Mouse (Mus musculus) CH12.LX (cell line): ENCODE results near the gene Fancc.

ENCODE experiments used
- BHLHE40 ChIP-seq: IDR thresholded peaks from 2 replicates; pipeline ENCODE4 v1.6.1; 2011; ENCODE audit warnings: mild to moderate bottlenecking, low read depth, low read length, improper control_type of control experiment
- CTCF ChIP-seq, 2 experiments: IDR thresholded peaks in 1 of 2; conservative IDR thresholded peaks in 1 of 2; 2 replicates each; pipeline ENCODE4 v1.5.1; 2011 to 2012; ENCODE audit warnings: low read depth in 2 of 2, low read length in 2 of 2, improper control_type of control experiment in 1 of 2, inconsistent platforms in 1 of 2, mild to moderate bottlenecking in 1 of 2, moderate library complexity in 1 of 2
- ELF1 ChIP-seq: IDR thresholded peaks from 2 replicates; pipeline ENCODE4 v1.6.1; 2014; ENCODE audit warnings: low read depth, mild to moderate bottlenecking, inconsistent platforms, low read length, improper control_type of control experiment
- EP300 ChIP-seq: IDR thresholded peaks from 2 replicates; pipeline ENCODE4 v1.6.1; 2011; ENCODE audit warnings: low read length, improper control_type of control experiment
- HCFC1 ChIP-seq: IDR thresholded peaks from 2 replicates; pipeline ENCODE4 v1.6.1; 2012; ENCODE audit warnings: low read depth, mild to moderate bottlenecking, inconsistent platforms, low read length, improper control_type of control experiment
- MXI1 ChIP-seq: IDR thresholded peaks from 2 replicates; pipeline ENCODE4 v1.6.1; 2011; ENCODE audit warnings: mild to moderate bottlenecking, low read depth, low read length, improper control_type of control experiment
- NRF1 ChIP-seq: IDR thresholded peaks from 2 replicates; pipeline ENCODE4 v1.6.1; 2014; ENCODE audit warnings: low read depth, mild to moderate bottlenecking, inconsistent platforms, low read length, improper control_type of control experiment, moderate library complexity
- POLR2A ChIP-seq: IDR thresholded peaks from 2 replicates; pipeline ENCODE4 v1.6.1; 2011; ENCODE audit warnings: low read depth, mild to moderate bottlenecking, improper control_type of control experiment, low read length
- USF2 ChIP-seq: conservative IDR thresholded peaks from 2 replicates; pipeline ENCODE4 v1.6.1; 2011; ENCODE audit warnings: low read depth, low read length, improper control_type of control experiment

GRCm38 (mm10) chr13:63530371-63530764 is 33.3 kb upstream of the Fancc start:
- no peak for TF ChIP-seq NRF1
- no peak for TF ChIP-seq BHLHE40
- no peak for TF ChIP-seq CTCF (conservative IDR thresholded peaks at IDR 0.05 in 1 of 2, IDR thresholded peaks at IDR 0.05 in 1 of 2; ENCODE audit: low read depth in 2 of 2, low read length in 2 of 2)
- no peak for TF ChIP-seq POLR2A
- TF ChIP-seq ELF1 = no peak
- TF ChIP-seq MXI1 = no peak
- no peak for TF ChIP-seq EP300
- TF ChIP-seq USF2 = no peak
- no peak for TF ChIP-seq HCFC1
